ENCODE assay signal across 7 mouse cellular contexts in genomic region chr3:90342853-90343252, GRCm38 (mm10). TPM values are rescaled to one million over a fixed set of nuclear protein-coding genes. Genes with fewer than 3 reads are reported as not detected.
DNase-seq lines count a peak whose midpoint lies in the region; ATAC-seq and TF ChIP-seq lines count a peak whose summit lies in the region.
"Not testable (repeated sequence)": the region's sequence is repeated elsewhere in the genome, so short reads cannot be mapped to it uniquely, and the experiment has no call there.

No protein-coding gene starts in this region.

- H3K27me3 ChIP-seq in Patski; kidney, postnatal 0 days (ENCODE audit: insufficient read depth, low read length); lung, postnatal 0 days (replicated peaks; ENCODE audit: insufficient read depth, low read length); testis, adult 2 months (ENCODE audit: control insufficient read depth, insufficient read depth, low read length): not testable (repeated sequence)

- H3K4me3 ChIP-seq in gastrocnemius, adult 2 months; kidney, postnatal 0 days (replicated peaks; ENCODE audit: low read depth, low read length); lung, postnatal 0 days (ENCODE audit: low read depth, low read length): not testable (repeated sequence)
- peak overlapping the region; percentile 44; the same call in 1 of the 2 replicates for H3K4me3 ChIP-seq in testis, adult 2 months (ENCODE audit: control insufficient read depth, low read depth, low read length)

- not testable (repeated sequence) for TF ChIP-seq POLR2A in testis, adult 2 months (IDR thresholded peaks at IDR 0.05; ENCODE audit: control insufficient read depth, low read depth, low read length)

- H3K4me2 ChIP-seq in kidney, postnatal 0 days (ENCODE audit: low read length); lung, postnatal 0 days (replicated peaks; ENCODE audit: low read depth, low read length): not testable (repeated sequence)

- CTCF ChIA-PET in Patski (lab: Charles Lee), result not testable (repeated sequence)

- not testable (repeated sequence) for H3K9me3 ChIP-seq in kidney, postnatal 0 days (replicated peaks; ENCODE audit: low read length); lung, postnatal 0 days (ENCODE audit: low read length)

- DNase-seq in 3134 (ENCODE audit: extremely low read depth, insufficient read length, low spot score), result peak; percentile 40
- peak; percentile 57 for DNase-seq in CD4-positive, CD25-positive, alpha-beta regulatory T cell, adult 2 months (ENCODE audit: low read depth, low spot score)
- not testable (repeated sequence) for DNase-seq in Patski (ENCODE audit: low read depth, low spot score); gastrocnemius, adult 2 months; kidney, postnatal 0 days (ENCODE audit: low spot score); lung, postnatal 0 days (ENCODE audit: low spot score)

- TF ChIP-seq EP300 in lung, postnatal 0 days (IDR thresholded peaks at IDR 0.05), result not testable (repeated sequence)

- peak; percentile 64 for TF ChIP-seq CTCF in Patski (IDR thresholded peaks at IDR 0.05)
- TF ChIP-seq CTCF in gastrocnemius, adult 2 months (IDR thresholded peaks at IDR 0.05), result peak; percentile 30
- peak; percentile 12; the same call in 1 of the 2 replicates for TF ChIP-seq CTCF in kidney, postnatal 0 days (IDR thresholded peaks at IDR 0.05; ENCODE audit: low read depth)
- peak; percentile 34 for TF ChIP-seq CTCF in lung, postnatal 0 days (IDR thresholded peaks at IDR 0.05)
- TF ChIP-seq CTCF in testis, adult 2 months (IDR thresholded peaks at IDR 0.05; ENCODE audit: control insufficient read depth, insufficient read depth, insufficient replicate concordance, low read depth, low read length), result not testable (repeated sequence)

- H3K36me3 ChIP-seq in kidney, postnatal 0 days (ENCODE audit: insufficient read depth, low read length); lung, postnatal 0 days (ENCODE audit: insufficient read depth, low read length); testis, adult 2 months (ENCODE audit: control insufficient read depth, insufficient read depth, low read length): not testable (repeated sequence)

- in situ Hi-C loops in Patski (cut with MboI; ENCODE audit: low pct_unique_long_range_greater_than_20kb), result not testable (repeated sequence)

- POLR2A ChIA-PET in Patski (lab: Charles Lee), result not testable (repeated sequence)

- intact Hi-C loops in gastrocnemius, adult 2 months (cut with DNase I), result not testable (repeated sequence)

- 68% methylated on average over 2 of the region's 2 CpGs for WGBS in kidney, postnatal 0 days
- WGBS in lung, postnatal 0 days, result 62% methylated on average over 2 of the region's 2 CpGs

- not testable (repeated sequence) for H3K27ac ChIP-seq in gastrocnemius, adult 2 months; kidney, postnatal 0 days; lung, postnatal 0 days (ENCODE audit: low read length); testis, adult 2 months (ENCODE audit: control insufficient read depth, insufficient read depth, low read depth, low read length)

- ATAC-seq in Patski; kidney, postnatal 0 days (replicated peaks; ENCODE audit: low FRiP score, low read depth); lung, postnatal 0 days: not testable (repeated sequence)

- not testable (repeated sequence) for H3K9ac ChIP-seq in kidney, postnatal 0 days (ENCODE audit: low read depth, low read length); lung, postnatal 0 days (replicated peaks; ENCODE audit: low read depth)

- not testable (repeated sequence) for H3K4me1 ChIP-seq in kidney, postnatal 0 days (replicated peaks; ENCODE audit: insufficient read depth, low read length); lung, postnatal 0 days (ENCODE audit: insufficient read depth, low read depth, low read length); testis, adult 2 months (ENCODE audit: control insufficient read depth, insufficient read depth, low read length)

RNA-seq across cellular contexts. Expression of gene Slc27a3, which starts 46.9 kb away (rescaled TPM):
- 2.9 TPM for polyA plus RNA-seq in Patski (2021)
- 1 to 10 TPM in 1 of 2 experiments, under 1 TPM in 1; 0.97 to 1.3 TPM for total RNA-seq in gastrocnemius, adult 2 months (2021)
- polyA plus RNA-seq in kidney, postnatal 0 days (2015; fragmentation: Nextera tagmentation; extraction: Ambion mirVana), result 15.1 and 16.1 TPM in 2 replicates
- 16.0 and 18.0 TPM in 2 replicates for polyA plus RNA-seq in lung, postnatal 0 days (2015; fragmentation: Nextera tagmentation; extraction: Ambion mirVana)
- polyA plus RNA-seq in testis, adult 2 months (2012; rRNA removed), result 17.9 and 18.9 TPM in 2 replicates

RNA-seq across cellular contexts. Expression of gene Gatad2b, which starts 49.9 kb away (rescaled TPM):
- polyA plus RNA-seq in Patski (2021), result 40.8 TPM
- total RNA-seq in gastrocnemius, adult 2 months (2021), result 10 to 100 TPM; 50.2 to 53.9 TPM
- polyA plus RNA-seq in kidney, postnatal 0 days (2015; fragmentation: Nextera tagmentation; extraction: Ambion mirVana), result 8.1 and 8.9 TPM in 2 replicates
- 9.2 and 10.1 TPM in 2 replicates for polyA plus RNA-seq in lung, postnatal 0 days (2015; fragmentation: Nextera tagmentation; extraction: Ambion mirVana)
- polyA plus RNA-seq in testis, adult 2 months (2012; rRNA removed), result 26.2 and 34.5 TPM in 2 replicates
